Mouse (Mus musculus) G1E (cell line): ENCODE data around the gene Tmco4.

Source experiments
- CTCF ChIP-seq: IDR thresholded peaks from 2 replicates; pipeline ENCODE4 v1.5.1; 2012; ENCODE audit warnings: low read depth, low read length, inconsistent platforms, mixed read lengths
- GATA1 ChIP-seq: IDR thresholded peaks from 2 replicates; pipeline ENCODE4 v1.6.1; 2012; ENCODE audit warnings: borderline replicate concordance, low read length, inconsistent platforms, mixed read lengths
- POLR2AphosphoS5 ChIP-seq: IDR thresholded peaks from 2 replicates; pipeline ENCODE4 v1.6.1; 2012; ENCODE audit warnings: low read depth, low read length, inconsistent platforms; ENCODE audit not compliant: insufficient replicate concordance

DNA sequence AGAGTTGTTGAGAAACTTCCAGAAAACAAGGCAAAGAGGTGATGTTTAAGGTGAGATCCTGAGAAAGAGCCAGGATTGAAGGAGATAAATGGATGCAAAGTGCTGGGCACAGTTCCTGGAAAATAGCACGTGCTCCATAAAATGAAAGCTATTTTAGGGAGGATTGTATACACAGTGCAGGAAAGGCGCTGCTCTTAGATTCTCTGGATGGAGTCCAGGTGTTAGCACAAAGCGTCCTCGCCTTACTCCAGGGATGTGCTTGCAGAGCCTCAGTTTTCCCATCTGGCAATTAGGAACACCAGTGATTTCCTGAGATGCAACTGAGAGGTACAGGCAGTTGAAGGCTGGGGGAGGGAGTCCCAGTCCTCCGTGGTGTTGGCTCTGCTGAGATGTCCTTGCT is 123.5 kb downstream of the Tmco4 start:
- no peak for TF ChIP-seq CTCF
- no peak for TF ChIP-seq GATA1
- TF ChIP-seq POLR2AphosphoS5, result no peak
